Mouse (Mus musculus) liver, adult 2 months (tissue): ENCODE measurements around the gene Rpl26.

Experiments
- CTCF ChIP-seq: fragments of 200-500 bp; IDR thresholded peaks from 2 replicates; pipeline ENCODE4 v1.5.1; 2011; ENCODE audit warnings: low read depth, low read length, control low read depth
- POLR2A ChIP-seq: fragments of 200-500 bp; IDR thresholded peaks from 2 replicates; pipeline ENCODE4 v1.6.1; 2011; ENCODE audit warnings: low read length, control low read depth; ENCODE audit not compliant: insufficient read depth; ENCODE audit errors: extremely low read depth

DNA sequence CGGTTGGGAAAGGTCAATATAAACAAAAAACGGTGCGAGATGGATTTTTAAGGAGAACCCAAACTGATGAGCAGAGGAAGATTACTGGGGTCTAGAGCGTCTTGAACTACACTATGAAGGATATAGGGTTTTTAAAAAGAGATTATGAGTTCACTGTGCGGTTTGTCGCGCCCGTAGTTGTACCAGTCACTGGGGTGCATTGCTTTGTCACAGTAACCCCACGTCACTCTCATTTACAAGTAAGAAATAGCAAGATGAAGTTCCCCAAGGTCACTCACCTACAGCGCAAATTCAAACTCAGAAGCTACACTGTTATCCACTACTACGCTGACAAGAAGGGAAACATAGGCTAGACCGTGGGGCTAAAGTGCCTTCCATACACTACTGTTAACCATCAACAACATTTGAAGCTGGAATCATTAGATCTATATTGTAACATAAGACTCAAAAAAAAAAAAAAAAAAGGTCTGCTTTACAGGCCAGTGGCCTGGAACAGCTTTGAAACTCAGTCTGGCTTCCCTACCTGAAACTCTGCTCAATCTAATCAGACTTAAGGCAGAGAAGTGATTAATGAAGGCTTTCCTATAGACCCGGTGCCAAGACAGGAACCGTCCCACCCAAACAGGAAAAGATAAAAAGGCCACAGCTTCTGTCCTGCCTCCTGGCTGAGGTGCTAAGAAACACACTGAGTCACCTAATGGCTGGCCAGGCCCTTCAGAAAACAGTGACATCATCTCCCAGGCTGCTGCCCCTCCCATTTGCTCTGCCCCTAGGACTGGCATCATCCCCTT lies 47.6 kb upstream of the Rpl26 start:
- TF ChIP-seq POLR2A = no peak
- TF ChIP-seq CTCF = no peak
